Mouse (Mus musculus): ENCODE measurements around the gene Arid4a. TPM values are rescaled to one million over a fixed set of nuclear protein-coding genes. Genes with fewer than 3 reads are reported as not detected.

Arid4a gene
- total RNA-seq (2021): 1 to 10 TPM; 8.4 to 8.5 TPM
- long read RNA-seq, experiment 1, full-length matches to known transcripts: 2 of 3 reads
- long read RNA-seq, experiment 1, partial matches to known transcripts: 1 of 3 reads
- long read RNA-seq, experiment 1, other reads (novel, unspliced or antisense): 0 of 3 reads
- long read RNA-seq, experiment 2, full-length matches to known transcripts: 2 of 6 reads
- long read RNA-seq, experiment 2, partial matches to known transcripts: 3 of 6 reads
- long read RNA-seq, experiment 2, other reads (novel, unspliced or antisense): 1 of 6 reads

GRCm38 (mm10) chr12:71015363-71016210 lies at the start of gene Arid4a:
Gene Arid4a (plus strand): TSS chr12:71015990.
- intact Hi-C loops (cut with DNase I; ENCODE audit: low total_unique reads): no loop called here
- peak; percentile 96 for DNase-seq

- no peak for DNase-seq
- intact Hi-C loops (cut with DNase I; ENCODE audit: low total_unique reads): no loop called here
Measured at GRCm38 (mm10) chr12:70967581-70967980, 48.2 kb upstream of the Arid4a start.

GRCm38 (mm10) chr12:70968141-70968790 lies 47.5 kb upstream of the Arid4a start:
- intact Hi-C loops (cut with DNase I; ENCODE audit: low total_unique reads): no loop called here
- peak; percentile 83 for DNase-seq

- DNase-seq: peak; percentile 69
- intact Hi-C loops (cut with DNase I; ENCODE audit: low total_unique reads): no loop called here
Measured at GRCm38 (mm10) chr12:70968791-70969307, 46.9 kb upstream of the Arid4a start.

- peak; percentile 28 for DNase-seq
- intact Hi-C loops (cut with DNase I; ENCODE audit: low total_unique reads): no loop called here
Measured at GRCm38 (mm10) chr12:70969485-70970184, 46.2 kb upstream of the Arid4a start.

- no peak for DNase-seq
- intact Hi-C loops (cut with DNase I; ENCODE audit: low total_unique reads): no loop called here
Measured at GRCm38 (mm10) chr12:70973831-70974230, 42.0 kb upstream of the Arid4a start.

- intact Hi-C loops (cut with DNase I; ENCODE audit: low total_unique reads): no loop called here
- DNase-seq: peak; percentile 90
Measured at GRCm38 (mm10) chr12:70974441-70975266, 41.1 kb upstream of the Arid4a start, which contains the start of gene Psma3. Gene Psma3 (plus strand): TSS chr12:70974621.

- intact Hi-C loops (cut with DNase I; ENCODE audit: low total_unique reads): no loop called here
- DNase-seq: no peak
Measured at GRCm38 (mm10) chr12:70975406-70975805, 40.4 kb upstream of the Arid4a start.

- intact Hi-C loops (cut with DNase I; ENCODE audit: low total_unique reads): no loop called here
- no peak for DNase-seq
Measured at GRCm38 (mm10) chr12:70975891-70976290, 39.9 kb upstream of the Arid4a start.

- DNase-seq: no peak
- intact Hi-C loops (cut with DNase I; ENCODE audit: low total_unique reads): no loop called here
Measured at GRCm38 (mm10) chr12:70978345-70978744, 37.4 kb upstream of the Arid4a start.

GRCm38 (mm10) chr12:70984855-70985550 lies 30.8 kb upstream of the Arid4a start:
- intact Hi-C loops (cut with DNase I; ENCODE audit: low total_unique reads): no loop called here
- DNase-seq: no peak

GRCm38 (mm10) chr12:70997225-70997624 lies 18.6 kb upstream of the Arid4a start:
- no peak for DNase-seq
- intact Hi-C loops (cut with DNase I; ENCODE audit: low total_unique reads): no loop called here

- peak; percentile 47 for DNase-seq
- intact Hi-C loops (cut with DNase I; ENCODE audit: low total_unique reads): no loop called here
Measured at GRCm38 (mm10) chr12:70999423-70999903, 16.3 kb upstream of the Arid4a start.

- no peak for DNase-seq
- intact Hi-C loops (cut with DNase I; ENCODE audit: low total_unique reads): no loop called here
Measured at GRCm38 (mm10) chr12:71000344-71000743, 15.4 kb upstream of the Arid4a start.

GRCm38 (mm10) chr12:71001456-71001855 lies 14.3 kb upstream of the Arid4a start:
- intact Hi-C loops (cut with DNase I; ENCODE audit: low total_unique reads): no loop called here
- no peak for DNase-seq

GRCm38 (mm10) chr12:71003760-71004426 lies 11.9 kb upstream of the Arid4a start:
- DNase-seq: no peak
- intact Hi-C loops (cut with DNase I; ENCODE audit: low total_unique reads): no loop called here

- intact Hi-C loops (cut with DNase I; ENCODE audit: low total_unique reads): no loop called here
- no peak for DNase-seq
Measured at GRCm38 (mm10) chr12:71006141-71006540, 9.6 kb upstream of the Arid4a start.
